Mouse (Mus musculus) granulocyte monocyte progenitor cell, adult 5-6 weeks (primary cell): ENCODE data around the gene Rbp1. TPM values are rescaled to one million over a fixed set of nuclear protein-coding genes. Genes with fewer than 3 reads are reported as not detected.

Experiments
- ATAC-seq: replicated peaks from 2 replicates; pipeline ENCODE4 v1.8.0; 2016; ENCODE audit warnings: mild to moderate bottlenecking, moderate TSS enrichment, inconsistent platforms; ENCODE audit not compliant: poor library complexity, severe bottlenecking
- total RNA-seq, 2 experiments: library from RNA; stranded (forward) in 1 of 2; stranded (reverse) in 1 of 2; fragments of 200-712, 200-1000 nt in 1 of 2; fragments of >200 nt in 1 of 2; fragmentation: Nextera tagmentation in 1 of 2; gene quantifications; 2 replicates each; pipeline ENCODE4 v1.2.3; 2014 to 2017

Gene Rbp1
- total RNA-seq (2014; fragmentation: Nextera tagmentation) (0.73 TPM in 1 of 2 replicates, not detected in the other), total RNA-seq (2017) (0.46 TPM in 1 of 2 replicates, not detected in the other)

DNA sequence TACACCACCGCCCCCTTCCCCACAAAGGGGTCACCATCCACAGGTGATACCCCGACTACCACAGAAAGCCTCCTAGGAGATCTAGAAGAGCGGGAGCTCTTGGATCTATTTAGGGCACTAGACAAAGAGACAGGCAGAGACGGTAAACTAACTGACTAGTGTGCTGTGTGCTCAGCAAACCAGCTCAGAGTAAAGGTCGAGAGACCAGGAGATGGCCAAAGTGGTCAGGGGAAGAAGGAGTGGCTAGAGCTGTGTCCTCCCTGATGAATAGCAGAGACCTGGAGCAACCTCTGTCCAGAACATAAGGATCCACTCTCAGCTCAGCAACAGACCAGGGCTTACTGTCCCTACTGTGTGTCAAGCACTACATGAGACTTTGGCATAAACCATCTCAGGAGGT is at the start of gene Rbp1:
Rbp1 (plus strand) TSS at position 306 of the 400 bp plus-strand sequence.
- ATAC-seq = no peak

GRCm38 (mm10) chr9:98373358-98373757 is 49.4 kb upstream of the Rbp1 start:
- ATAC-seq = no peak

- ATAC-seq = no peak
Measured at GRCm38 (mm10) chr9:98374897-98375296, 47.9 kb upstream of the Rbp1 start.

DNA sequence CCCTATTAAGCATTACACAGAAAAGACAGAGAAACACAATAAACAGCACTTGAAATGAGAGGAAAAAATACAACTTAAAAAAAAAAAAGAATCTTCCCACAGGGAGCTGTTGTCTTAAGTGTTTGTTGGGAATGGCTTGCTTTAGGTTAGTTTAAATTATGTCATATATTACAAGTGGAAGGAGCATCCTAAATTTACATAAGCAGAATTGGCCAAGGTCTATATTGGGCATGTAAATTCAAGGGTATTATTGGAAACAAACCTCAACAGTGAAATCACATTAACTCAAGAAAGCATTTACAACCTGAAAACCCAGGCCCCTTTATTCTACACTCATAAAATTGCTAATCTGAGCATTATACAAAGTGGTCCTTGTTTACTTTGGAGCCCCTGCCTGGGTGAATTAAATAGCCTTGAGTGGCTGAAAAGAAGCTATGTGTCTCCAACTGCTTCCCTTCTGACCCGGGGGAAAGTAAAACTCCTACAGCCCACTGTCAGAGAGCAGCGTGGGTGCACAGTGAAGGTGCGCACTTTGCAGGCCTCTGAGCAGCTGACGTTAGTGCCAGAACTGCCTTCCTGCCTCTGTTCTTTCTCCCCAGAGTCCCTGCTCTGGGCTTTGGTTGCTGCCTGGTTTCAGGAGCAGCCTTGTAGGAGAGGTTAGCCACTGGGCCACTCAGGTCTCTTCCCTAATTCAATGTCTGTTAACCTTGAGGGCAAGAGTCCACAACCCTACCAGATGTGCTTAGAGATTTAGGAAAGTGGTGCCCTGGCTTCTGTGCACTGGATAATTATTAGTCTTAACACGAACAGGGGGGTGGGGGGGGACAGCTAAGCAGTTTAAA is 47.2 kb upstream of the Rbp1 start:
- ATAC-seq = no peak

- ATAC-seq = no peak
Measured at GRCm38 (mm10) chr9:98379736-98380135, 43.0 kb upstream of the Rbp1 start.

GRCm38 (mm10) chr9:98380593-98380992 is 42.2 kb upstream of the Rbp1 start:
- no peak for ATAC-seq

- no peak for ATAC-seq
Measured at GRCm38 (mm10) chr9:98387741-98388632, 34.8 kb upstream of the Rbp1 start.

- ATAC-seq = no peak
Measured at GRCm38 (mm10) chr9:98388633-98388965, 34.2 kb upstream of the Rbp1 start.

GRCm38 (mm10) chr9:98393496-98393895 is 29.3 kb upstream of the Rbp1 start:
- ATAC-seq = no peak

DNA sequence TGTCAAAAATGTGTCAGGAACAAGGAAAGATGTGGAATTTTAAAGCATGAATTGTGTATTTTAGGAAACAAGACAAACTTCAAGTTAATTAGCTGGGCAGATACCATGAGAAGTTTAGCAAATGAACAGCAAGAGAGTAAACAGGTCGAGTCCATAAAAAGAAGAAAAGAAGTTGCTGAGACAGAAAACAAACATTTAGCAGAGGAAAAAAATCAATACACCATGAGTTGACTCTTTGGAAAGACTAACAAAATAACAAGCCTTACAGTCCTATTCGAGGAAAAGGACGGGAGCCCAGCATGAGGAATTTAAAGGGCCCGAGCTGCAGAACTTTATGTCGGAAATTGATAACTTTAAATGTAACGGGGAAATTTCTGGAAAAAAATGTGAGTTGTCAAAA is 25.6 kb upstream of the Rbp1 start:
- ATAC-seq = no peak

DNA sequence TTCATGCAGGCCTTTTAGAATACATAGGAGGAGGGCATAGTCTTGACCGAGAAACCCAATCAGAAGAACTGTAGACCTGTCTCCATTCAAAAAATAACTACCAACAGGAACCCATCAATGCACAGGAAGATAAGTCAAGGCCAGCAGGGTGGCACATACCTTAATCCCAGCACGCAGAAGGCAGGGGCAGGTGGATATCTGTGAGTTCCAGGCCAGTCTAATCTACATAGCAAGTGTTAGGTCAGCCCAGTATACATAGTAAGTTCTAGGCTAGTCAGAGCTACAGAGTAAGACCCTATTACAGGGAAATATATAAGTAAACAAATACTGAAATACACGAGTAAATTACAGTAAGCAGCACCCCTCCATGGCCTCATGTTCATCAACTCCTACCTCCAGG is 24.9 kb upstream of the Rbp1 start:
- ATAC-seq = no peak

DNA sequence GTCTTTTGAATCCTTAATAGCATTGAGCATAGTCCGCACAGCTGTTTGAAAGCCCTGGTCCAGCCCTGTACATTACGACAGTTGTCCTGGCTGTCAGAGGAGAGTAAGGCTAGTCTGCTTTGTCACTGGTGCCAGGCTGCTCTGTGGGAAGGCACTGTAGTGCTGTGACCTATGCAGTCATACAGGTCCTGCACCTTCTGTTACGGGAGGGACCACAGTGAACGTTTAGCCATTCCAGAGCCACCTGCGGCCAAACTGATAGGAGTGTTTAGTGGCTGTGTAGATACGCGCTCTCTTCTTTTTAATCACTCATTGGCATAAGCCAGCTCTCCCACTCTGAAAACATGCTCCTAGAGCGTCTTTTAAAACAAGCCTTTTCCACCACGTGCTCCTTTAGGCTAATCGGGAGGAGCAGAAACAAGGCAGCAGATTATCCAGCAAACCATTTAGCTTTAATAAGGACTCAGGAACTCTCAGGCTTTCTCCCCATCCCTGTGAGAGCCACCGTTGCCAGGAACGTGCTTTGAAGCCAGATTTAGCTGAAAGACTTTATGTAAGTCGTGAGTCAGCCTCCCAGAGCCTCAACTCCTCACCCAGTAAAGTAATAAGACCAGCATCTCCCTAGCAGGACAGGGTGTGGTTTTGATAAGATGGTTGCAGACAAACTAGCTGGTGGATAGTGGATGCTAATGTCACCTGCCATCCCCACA is 22.4 kb upstream of the Rbp1 start:
- ATAC-seq = no peak

DNA sequence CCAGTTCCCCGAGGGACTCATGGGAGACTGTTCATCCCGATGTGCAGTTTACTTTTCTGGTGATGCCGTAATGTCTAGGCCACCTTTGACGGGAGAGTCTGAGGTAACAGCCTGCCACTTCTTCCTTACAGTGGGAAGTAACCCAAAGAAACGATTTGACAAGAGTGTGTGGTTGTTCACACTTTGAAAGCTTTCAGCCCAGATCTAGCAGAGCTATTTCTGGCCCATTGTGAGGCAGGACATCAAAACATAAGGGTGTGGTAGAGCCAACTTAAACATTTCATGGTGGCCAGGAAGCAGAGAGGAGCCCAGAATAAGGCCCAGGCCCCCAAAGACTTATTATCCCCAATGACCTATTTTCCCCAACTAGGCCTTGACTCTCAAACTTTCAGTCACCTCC is 21.1 kb upstream of the Rbp1 start:
- no peak for ATAC-seq

DNA sequence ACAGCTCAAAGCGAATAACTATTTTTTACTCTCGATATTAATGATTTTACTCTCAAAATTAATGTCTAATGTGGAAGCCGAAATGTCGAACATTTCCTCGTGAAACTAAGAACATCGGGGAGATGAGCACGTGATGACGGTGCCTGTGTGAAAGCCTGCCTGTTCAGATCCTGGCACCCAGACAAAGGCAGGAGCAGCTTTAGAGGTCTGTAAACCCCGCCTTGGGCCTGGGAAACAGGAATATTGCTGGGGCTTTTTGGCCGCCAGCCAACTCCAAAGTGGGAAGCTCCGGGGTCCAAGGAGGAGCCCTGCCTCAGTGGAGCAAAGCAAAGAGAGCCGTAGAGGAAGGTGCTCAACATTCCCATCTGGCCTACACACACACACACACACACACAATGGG is 15.0 kb upstream of the Rbp1 start:
- ATAC-seq = no peak

DNA sequence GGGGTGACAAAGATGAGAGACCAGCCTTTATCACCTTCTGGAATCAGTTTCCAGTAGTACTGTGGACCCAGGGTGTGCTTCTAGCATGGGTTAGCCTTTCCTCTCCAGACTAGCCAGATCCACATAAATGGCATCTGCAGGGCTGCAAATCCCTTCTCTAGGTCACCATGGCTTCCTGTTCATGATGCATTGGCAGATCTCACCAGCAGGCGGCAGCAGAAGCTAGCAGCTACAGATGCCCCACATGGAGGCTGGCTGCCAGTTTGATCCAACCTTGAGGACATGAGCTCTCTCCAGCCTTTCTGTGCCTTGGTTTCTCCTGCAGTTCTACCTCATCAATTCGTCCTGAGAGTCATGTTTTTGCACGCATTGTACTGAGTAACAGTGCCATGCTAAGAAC is 13.6 kb upstream of the Rbp1 start:
- peak; percentile 92 for ATAC-seq

GRCm38 (mm10) chr9:98415427-98415826 is 7.3 kb upstream of the Rbp1 start:
- ATAC-seq = no peak

DNA sequence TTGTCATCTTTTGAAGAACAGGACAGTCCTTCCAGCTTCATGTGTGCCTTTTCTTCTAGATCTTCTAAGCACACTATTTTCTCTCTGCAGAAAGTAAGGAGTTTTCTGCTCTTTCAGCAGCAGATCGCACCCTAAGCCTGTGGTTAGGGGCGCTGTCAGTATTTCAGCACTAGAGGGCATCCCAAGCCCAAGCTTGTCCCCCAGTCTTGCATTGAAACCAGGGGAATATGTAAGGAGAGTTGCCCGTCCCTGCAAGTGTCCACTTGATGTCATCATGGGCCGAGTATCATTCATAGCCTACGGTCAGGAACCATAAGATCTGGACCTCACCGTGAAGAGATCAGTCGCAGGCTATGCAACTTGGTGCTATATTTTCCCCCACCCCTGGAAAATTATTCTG is 4.8 kb upstream of the Rbp1 start:
- ATAC-seq = no peak

GRCm38 (mm10) chr9:98418346-98418745 is 4.4 kb upstream of the Rbp1 start:
- no peak for ATAC-seq

- no peak for ATAC-seq
Measured at GRCm38 (mm10) chr9:98420666-98421065, 2.1 kb upstream of the Rbp1 start.

DNA sequence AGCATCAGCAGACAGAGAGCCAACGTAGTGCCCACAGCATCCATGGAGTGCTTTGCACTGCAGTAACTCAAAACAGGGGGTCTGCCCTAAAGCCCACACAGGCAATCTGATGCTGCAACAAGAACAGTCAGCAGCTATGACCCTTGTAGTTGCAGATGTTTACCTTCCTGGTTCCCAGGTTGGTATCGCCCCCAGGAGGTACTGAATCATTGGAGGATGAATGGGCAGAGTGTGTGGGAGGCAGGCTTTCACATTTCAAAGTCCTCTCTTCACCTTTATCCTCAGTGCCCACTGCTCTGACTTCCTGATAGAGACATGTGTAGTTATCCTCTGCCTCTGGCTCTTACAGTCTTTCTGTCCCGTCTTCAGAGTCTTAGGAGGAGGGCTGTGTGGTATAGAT is 858 bp upstream of the Rbp1 start:
- no peak for ATAC-seq

- ATAC-seq = no peak
Measured at GRCm38 (mm10) chr9:98423691-98424090, 930 bp downstream of the Rbp1 start.
